Mouse (Mus musculus) G1E (cell line): Measurements from ENCODE around the gene Chrm2. TPM values are rescaled to one million over a fixed set of nuclear protein-coding genes. Genes with fewer than 3 reads are reported as not detected.

Experiments used
- ATAC-seq: 2 replicates; pipeline ENCODE4 v1.8.0; 2016; ENCODE audit warnings: mild to moderate bottlenecking; ENCODE audit not compliant: insufficient number of reproducible peaks, poor library complexity, low FRiP score, severe bottlenecking; ENCODE audit errors: extremely low read depth
- DNase-seq: peaks from one replicate; pipeline ENCODE4 v3.0.0; 2012; ENCODE audit warnings: low spot score
- H3K27me3 ChIP-seq: 2 replicates; pipeline ENCODE4 v1.6.1; 2012; ENCODE audit warnings: mild to moderate bottlenecking, low read length, inconsistent platforms; ENCODE audit not compliant: insufficient read depth
- H3K36me3 ChIP-seq: replicated peaks from 2 replicates; pipeline ENCODE3; 2012; ENCODE audit warnings: mild to moderate bottlenecking, inconsistent platforms
- H3K4me1 ChIP-seq: 2 replicates; pipeline ENCODE4 v1.6.1; 2012; ENCODE audit warnings: low read depth, low read length, inconsistent platforms, mixed read lengths; ENCODE audit not compliant: insufficient read depth
- H3K4me3 ChIP-seq: 2 replicates; pipeline ENCODE4 v1.5.1; 2012; ENCODE audit warnings: low read depth, mild to moderate bottlenecking, inconsistent platforms, low read length, moderate library complexity, mixed read lengths
- H3K9me3 ChIP-seq: replicated peaks from 2 replicates; pipeline ENCODE4 v1.6.1; 2012; ENCODE audit warnings: inconsistent platforms
- CTCF ChIP-seq: IDR thresholded peaks from 2 replicates; pipeline ENCODE4 v1.5.1; 2012; ENCODE audit warnings: low read depth, low read length, inconsistent platforms, mixed read lengths
- GATA1 ChIP-seq: IDR thresholded peaks from 2 replicates; pipeline ENCODE4 v1.6.1; 2012; ENCODE audit warnings: borderline replicate concordance, low read length, inconsistent platforms, mixed read lengths
- GATA2 ChIP-seq: IDR thresholded peaks from 2 replicates; pipeline ENCODE4 v1.6.1; 2012; ENCODE audit warnings: low read depth, low read length, inconsistent platforms, borderline replicate concordance
- POLR2AphosphoS5 ChIP-seq: IDR thresholded peaks from 2 replicates; pipeline ENCODE4 v1.6.1; 2012; ENCODE audit warnings: low read depth, low read length, inconsistent platforms; ENCODE audit not compliant: insufficient replicate concordance
- TAL1 ChIP-seq: conservative IDR thresholded peaks from 2 replicates; pipeline ENCODE4 v1.6.1; 2012; ENCODE audit warnings: low read depth, low read length, inconsistent platforms, mixed read lengths
- polyA plus RNA-seq: library from polyadenylated mRNA; stranded (reverse); fragments of >175 nt; gene quantifications from 2 replicates; pipeline ENCODE4 v1.2.3, GENCODE M21; 2012
- total RNA-seq, 2 experiments: library from RNA; stranded (forward) in 1 of 2; stranded (reverse) in 1 of 2; fragments of 200-1000 nt in 1 of 2; fragments of >200 nt in 1 of 2; fragmentation: Nextera tagmentation in 1 of 2; gene quantifications; 2 replicates each; pipeline ENCODE4 v1.2.3; 2014 to 2017

Gene Chrm2
- total and polyA plus RNA-seq, 3 experiments = 0.11 TPM; not detected in 2

- no peak for DNase-seq
Measured at GRCm38 (mm10) chr6:36566886-36567285, 179.0 kb downstream of the Chrm2 start.

More at GRCm38 (mm10) chr6:36566886-36567285, 179.0 kb downstream of the Chrm2 start:
- TF ChIP-seq GATA1 = no peak
- no peak for TF ChIP-seq POLR2AphosphoS5
- no peak for TF ChIP-seq GATA2
- TF ChIP-seq TAL1 = no peak
- no peak for TF ChIP-seq CTCF
- ATAC-seq = no peak
- H3K36me3 ChIP-seq = no peaks in the 10 kb centered on the region
- H3K27me3 ChIP-seq = no peaks in the 10 kb centered on the region
- H3K9me3 ChIP-seq = no peaks in the 10 kb centered on the region
- no peak overlapping the region for H3K4me3 ChIP-seq
- H3K4me1 ChIP-seq = no peaks in the 10 kb centered on the region
